Mouse (Mus musculus): ENCODE data around the gene Insr. TPM values are rescaled to one million over a fixed set of nuclear protein-coding genes. Genes with fewer than 3 reads are reported as not detected.

Gene Insr
- total and polyA plus RNA-seq, 2 experiments from 2014 or later = 51.4 to 125 TPM

GRCm38 (mm10) chr8:3267449-3267761, 12.0 kb downstream of the Insr start:
- Histone ChIP-seq H3K4me2 (ENCODE audit: low read depth, low read length) (no peak overlapping the region), H3K27ac (ENCODE audit: low read depth) (no peak overlapping the region), H3K27me3 (ENCODE audit: control insufficient read depth, insufficient read depth, low read length) (no peaks in the 10 kb centered on the region), H3K9ac (replicated peaks; ENCODE audit: low read depth, low read length) (no peak overlapping the region), H3K36me3 (replicated peaks; ENCODE audit: control insufficient read depth, insufficient read depth, low read length) (peaks cover 4% of the 10 kb centered on the region; the same call in 1 of the 2 replicates), H3K4me1 (ENCODE audit: control insufficient read depth, insufficient read depth) (peaks cover 22% of the 10 kb centered on the region; the same call in 1 of the 2 replicates), H3K9me3 (replicated peaks; ENCODE audit: control insufficient read depth, low read length) (no peaks in the 10 kb centered on the region), H3K4me3 (ENCODE audit: low read depth, low read length) (no peak overlapping the region)
- WGBS = 74% methylated on average over 3 of the region's 3 CpGs
- no peak for TF ChIP-seq EP300 (IDR thresholded peaks at IDR 0.05; ENCODE audit: low read depth)
- TF ChIP-seq CTCF (IDR thresholded peaks at IDR 0.05; ENCODE audit: low read depth) = no peak
- ATAC-seq (ENCODE audit: insufficient read depth, low read depth) (no peak), DNase-seq (ENCODE audit: low spot score) (no peak)

- H3K27me3 ChIP-seq (ENCODE audit: control insufficient read depth, insufficient read depth, low read length) = no peaks in the 10 kb centered on the region
- no peak overlapping the region for H3K9ac ChIP-seq (replicated peaks; ENCODE audit: low read depth, low read length)
- H3K27ac ChIP-seq (ENCODE audit: low read depth) = no peak overlapping the region
- no peak for TF ChIP-seq EP300 (IDR thresholded peaks at IDR 0.05; ENCODE audit: low read depth)
- no peak for TF ChIP-seq CTCF (IDR thresholded peaks at IDR 0.05; ENCODE audit: low read depth)
- 75% methylated on average over 6 of the region's 6 CpGs for WGBS
- H3K36me3 ChIP-seq (replicated peaks; ENCODE audit: control insufficient read depth, insufficient read depth, low read length) = peaks cover 4% of the 10 kb centered on the region; the same call in 1 of the 2 replicates
- H3K9me3 ChIP-seq (replicated peaks; ENCODE audit: control insufficient read depth, low read length) = no peaks in the 10 kb centered on the region
- H3K4me1 ChIP-seq (ENCODE audit: control insufficient read depth, insufficient read depth) = peaks cover 22% of the 10 kb centered on the region; the same call in 1 of the 2 replicates
- DNase-seq (ENCODE audit: low spot score) = no peak
- H3K4me2 ChIP-seq (ENCODE audit: low read depth, low read length) = no peak overlapping the region
- H3K4me3 ChIP-seq (ENCODE audit: low read depth, low read length) = no peak overlapping the region
- ATAC-seq (ENCODE audit: insufficient read depth, low read depth) = no peak; the same call in 1 of the 2 replicates
Measured at GRCm38 (mm10) chr8:3266686-3267448, 12.6 kb downstream of the Insr start.

DNA sequence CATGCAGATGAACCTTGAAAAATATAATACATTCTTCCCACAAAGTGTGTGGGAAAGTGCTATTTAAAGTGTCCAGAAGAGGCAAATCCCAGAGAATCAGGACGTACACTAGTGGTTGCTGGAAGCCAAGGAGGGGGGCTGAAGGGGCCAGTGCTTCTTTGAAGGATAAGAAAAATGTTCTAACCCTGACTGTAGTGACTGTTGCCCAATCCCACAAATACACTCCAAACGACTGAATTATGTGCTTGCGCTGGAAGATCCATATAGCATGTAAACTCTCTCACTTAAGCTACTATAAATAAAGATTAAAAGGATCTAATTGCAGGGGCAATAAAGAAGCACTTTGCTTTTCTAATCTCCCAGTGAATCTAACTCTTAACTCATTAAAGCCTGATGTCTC, 14.2 kb downstream of the Insr start:
- H3K4me2 ChIP-seq (ENCODE audit: low read depth, low read length) = no peak overlapping the region
- H3K36me3 ChIP-seq (replicated peaks; ENCODE audit: control insufficient read depth, insufficient read depth, low read length) = peaks cover 4% of the 10 kb centered on the region
- no peak for TF ChIP-seq CTCF (IDR thresholded peaks at IDR 0.05; ENCODE audit: low read depth)
- TF ChIP-seq EP300 (IDR thresholded peaks at IDR 0.05; ENCODE audit: low read depth) = no peak
- H3K9me3 ChIP-seq (replicated peaks; ENCODE audit: control insufficient read depth, low read length) = no peaks in the 10 kb centered on the region
- no peak for DNase-seq (ENCODE audit: low spot score)
- H3K4me3 ChIP-seq (ENCODE audit: low read depth, low read length) = no peak overlapping the region
- no peak overlapping the region for H3K9ac ChIP-seq (replicated peaks; ENCODE audit: low read depth, low read length)
- no peak for ATAC-seq (ENCODE audit: insufficient read depth, low read depth)
- no peak overlapping the region for H3K27ac ChIP-seq (ENCODE audit: low read depth)
- H3K27me3 ChIP-seq (ENCODE audit: control insufficient read depth, insufficient read depth, low read length) = no peaks in the 10 kb centered on the region
- peaks cover 16% of the 10 kb centered on the region; the same call in 1 of the 2 replicates for H3K4me1 ChIP-seq (ENCODE audit: control insufficient read depth, insufficient read depth)
- 65% methylated on average over 3 of the region's 3 CpGs for WGBS

DNA sequence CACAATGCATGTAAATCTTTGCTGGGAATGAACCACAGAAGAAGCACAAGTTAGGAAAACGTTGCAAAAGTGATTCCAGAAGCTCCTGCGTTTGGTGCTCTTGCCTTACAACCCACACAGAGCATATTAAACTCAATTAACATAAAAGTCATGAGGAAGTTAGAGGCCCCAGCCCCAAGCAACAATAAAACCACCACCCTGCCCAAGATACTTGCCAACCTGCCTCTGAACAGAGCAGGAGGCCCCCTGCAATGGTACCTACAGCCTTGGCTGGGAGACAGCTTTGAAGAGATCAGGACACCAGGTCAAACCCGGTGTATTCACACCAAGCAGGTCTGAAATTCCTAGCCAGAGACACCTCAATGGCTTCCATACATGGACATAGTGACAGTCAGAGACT, 16.6 kb downstream of the Insr start:
- Histone ChIP-seq H3K36me3 (replicated peaks; ENCODE audit: control insufficient read depth, insufficient read depth, low read length) (peaks cover 15% of the 10 kb centered on the region), H3K27me3 (ENCODE audit: control insufficient read depth, insufficient read depth, low read length) (no peaks in the 10 kb centered on the region), H3K9ac (replicated peaks; ENCODE audit: low read depth, low read length) (no peak overlapping the region), H3K4me2 (ENCODE audit: low read depth, low read length) (no peak overlapping the region), H3K9me3 (replicated peaks; ENCODE audit: control insufficient read depth, low read length) (no peaks in the 10 kb centered on the region), H3K27ac (ENCODE audit: low read depth) (no peak overlapping the region), H3K4me1 (ENCODE audit: control insufficient read depth, insufficient read depth) (peaks cover 9% of the 10 kb centered on the region; the same call in 1 of the 2 replicates), H3K4me3 (ENCODE audit: low read depth, low read length) (no peak overlapping the region)
- no peak for DNase-seq (ENCODE audit: low spot score)
- TF ChIP-seq EP300 (IDR thresholded peaks at IDR 0.05; ENCODE audit: low read depth) = no peak
- no peak for TF ChIP-seq CTCF (IDR thresholded peaks at IDR 0.05; ENCODE audit: low read depth)
- no peak for ATAC-seq (ENCODE audit: insufficient read depth, low read depth)
- 75% methylated on average over 3 of the region's 3 CpGs for WGBS

- Histone ChIP-seq H3K4me1 (ENCODE audit: control insufficient read depth, insufficient read depth) (0 out of 2 replicates have a peak, but pooled peaks cover 1% of the 10 kb centered on the region), H3K27me3 (ENCODE audit: control insufficient read depth, insufficient read depth, low read length) (no peaks in the 10 kb centered on the region), H3K36me3 (replicated peaks; ENCODE audit: control insufficient read depth, insufficient read depth, low read length) (peaks cover 18% of the 10 kb centered on the region), H3K9ac (replicated peaks; ENCODE audit: low read depth, low read length) (no peak overlapping the region), H3K4me2 (ENCODE audit: low read depth, low read length) (no peak overlapping the region), H3K4me3 (ENCODE audit: low read depth, low read length) (no peak overlapping the region), H3K9me3 (replicated peaks; ENCODE audit: control insufficient read depth, low read length) (no peaks in the 10 kb centered on the region), H3K27ac (ENCODE audit: low read depth) (no peak overlapping the region)
- 90% methylated on average over 5 of the region's 5 CpGs for WGBS
- TF ChIP-seq EP300 (IDR thresholded peaks at IDR 0.05; ENCODE audit: low read depth) = no peak
- no peak for TF ChIP-seq CTCF (IDR thresholded peaks at IDR 0.05; ENCODE audit: low read depth)
- DNase-seq (ENCODE audit: low spot score) (no peak), ATAC-seq (ENCODE audit: insufficient read depth, low read depth) (no peak)
Measured at GRCm38 (mm10) chr8:3261101-3261500, 18.3 kb downstream of the Insr start.
